16 mouse cellular contexts compared by ENCODE assay signal in genomic region chr8:64901527-64902156, GRCm38 (mm10).
"Had no signal": no experiment of that assay in that cellular context is flagged by ENCODE, and none has a peak within 500 bp of the region (broad histone marks: within the 10 kb centered on the region; RNA-seq: fewer than 3 reads in every experiment).

No protein-coding gene starts in this region.

- H3K4me2 ChIP-seq: kidney, embryonic 15.5 days; limb, embryonic 12.5 days; liver, embryonic 13.5 days; midbrain, embryonic 12.5 days; neural tube, embryonic 15.5 days had no signal

- DNase-seq: kidney, adult 2 months; kidney, postnatal 25 days; layer of hippocampus, adult 9-11 months; liver; liver, embryonic 13.5 days; liver, postnatal 0 days; right cerebral cortex, adult 18-20 months; right cerebral cortex, postnatal 25 days; thymus, postnatal 4 days had no signal

- H3K27me3 ChIP-seq: kidney, embryonic 15.5 days; limb, embryonic 12.5 days; liver, embryonic 13.5 days; midbrain, embryonic 12.5 days; neural tube, embryonic 15.5 days had no signal

- H3K9ac ChIP-seq: kidney, embryonic 15.5 days; limb, embryonic 12.5 days; liver, embryonic 13.5 days; liver, postnatal 0 days; midbrain, embryonic 12.5 days; neural tube, embryonic 15.5 days had no signal

- H3K36me3 ChIP-seq: kidney, embryonic 15.5 days; limb, embryonic 12.5 days; liver, embryonic 13.5 days; midbrain, embryonic 12.5 days; neural tube, embryonic 15.5 days had no signal

- H3K4me3 ChIP-seq: kidney, embryonic 15.5 days; limb, embryonic 12.5 days; liver, embryonic 13.5 days; megakaryocyte, embryonic 14.5 days; midbrain, embryonic 12.5 days; myocyte; neural tube, embryonic 15.5 days had no signal

- H3K4me1 ChIP-seq: limb, embryonic 12.5 days; liver, embryonic 13.5 days; megakaryocyte, embryonic 14.5 days; midbrain, embryonic 12.5 days had no signal

- ATAC-seq: liver, postnatal 0 days had no signal

- H3K27ac ChIP-seq: kidney, embryonic 15.5 days; limb, embryonic 12.5 days; liver, embryonic 13.5 days; macrophage; midbrain, embryonic 12.5 days; neural tube, embryonic 15.5 days had no signal

- H3K9me3 ChIP-seq: kidney, embryonic 15.5 days; limb, embryonic 12.5 days; liver, embryonic 13.5 days; megakaryocyte, embryonic 14.5 days; midbrain, embryonic 12.5 days; neural tube, embryonic 15.5 days had no signal
